Mouse (Mus musculus) heart, adult 2 months (tissue): ENCODE results near the gene Gnaq. TPM values are rescaled to one million over a fixed set of nuclear protein-coding genes. Genes with fewer than 3 reads are reported as not detected.

Experiments
- DNase-seq, 2 experiments: peaks; one replicate each; pipeline ENCODE4 v3.0.0; 2021
- H3K27ac ChIP-seq: fragments of 200-600 bp; 2 replicates; pipeline ENCODE4 v1.8.1; 2022
- H3K27me3 ChIP-seq: fragments of 200-500 bp; 2 replicates; pipeline ENCODE4 v1.6.1; 2012; ENCODE audit warnings: mild to moderate bottlenecking, low read length, inconsistent platforms, mixed read lengths; ENCODE audit not compliant: control insufficient read depth, insufficient read depth
- H3K36me3 ChIP-seq: fragments of 200-500 bp; 2 replicates; pipeline ENCODE4 v1.6.1; 2012; ENCODE audit warnings: low read length, inconsistent platforms; ENCODE audit not compliant: control insufficient read depth, insufficient read depth
- H3K4me1 ChIP-seq: fragments of 200-500 bp; 2 replicates; pipeline ENCODE4 v1.6.1; 2011; ENCODE audit warnings: low read length; ENCODE audit not compliant: control insufficient read depth, insufficient read depth
- H3K4me3 ChIP-seq: fragments of 200-600 bp; 2 replicates; pipeline ENCODE4 v1.8.1; 2022
- H3K79me2 ChIP-seq: fragments of 200-500 bp; replicated peaks from 2 replicates; pipeline ENCODE4 v1.6.1; 2012; ENCODE audit warnings: mild to moderate bottlenecking, inconsistent platforms, low read length, moderate library complexity, mixed read lengths; ENCODE audit not compliant: control insufficient read depth, insufficient read depth
- H3K9ac ChIP-seq: fragments of 200-500 bp; 2 replicates; pipeline ENCODE4 v1.6.1; 2012; ENCODE audit warnings: low read depth, mild to moderate bottlenecking, control low read depth, inconsistent platforms, low read length, mixed read lengths
- CTCF ChIP-seq: fragments of 200-600 bp; IDR thresholded peaks from 2 replicates; pipeline ENCODE4 v1.8.1; 2022; ENCODE audit warnings: antibody characterized with exemption, mild to moderate bottlenecking, moderate library complexity
- EP300 ChIP-seq: fragments of 200-500 bp; IDR thresholded peaks from 2 replicates; pipeline ENCODE4 v1.6.1; 2011; ENCODE audit warnings: low read depth, low read length, control low read depth; ENCODE audit not compliant: insufficient read depth
- POLR2A ChIP-seq: fragments of 200-500 bp; IDR thresholded peaks from 2 replicates; pipeline ENCODE4 v1.6.1; 2011; ENCODE audit warnings: mild to moderate bottlenecking, low read depth, low read length, control low read depth; ENCODE audit not compliant: insufficient read depth
- WGBS: fragments of 180-500 bp; shearing (Covaris S2); methylation state at CpG from one replicate; pipeline ENCODE4 v1.1.7; 2018; 5-methylcytosine and 5-hydroxymethylcytosine counted together
- intact Hi-C: fragments of 180-260 bp; cut with DNase I; formaldehyde crosslinking; loops from one replicate; pipeline ENCODE4 v1.15.1; 2025
- polyA plus RNA-seq: library from polyadenylated mRNA; depleted of rRNA; stranded (reverse); fragments of >200 nt; gene quantifications from 2 replicates; pipeline ENCODE4 v1.2.3, GENCODE M21; 2012
- total RNA-seq, 2 experiments: library from RNA; stranded (reverse); gene quantifications; 2 replicates each; pipeline ENCODE4 v1.2.3; 2021

Gnaq gene
- total and polyA plus RNA-seq, 3 experiments: 8.4 to 23.4 (median 23.1) TPM

DNA sequence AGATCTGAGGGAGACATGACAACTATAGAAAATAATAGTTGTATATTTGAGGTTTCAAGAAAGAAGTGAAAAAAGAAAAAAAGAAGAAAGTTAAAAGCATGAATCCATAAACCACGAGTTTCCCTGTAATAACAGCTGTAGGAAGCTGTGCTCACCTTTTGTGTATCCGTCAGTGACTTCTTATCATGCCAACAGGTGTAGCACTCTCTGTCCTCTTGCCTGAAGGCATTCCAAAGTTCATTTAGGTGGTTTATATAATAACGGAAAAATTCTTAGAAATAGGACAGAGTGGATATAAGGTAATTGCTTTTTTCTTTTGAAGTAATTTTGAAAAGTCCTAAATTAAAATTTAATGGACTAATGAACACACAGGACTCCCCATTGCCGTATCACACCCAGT is 147.6 kb downstream of the Gnaq start:
- intact Hi-C loops: no loop called here
- H3K79me2 ChIP-seq: no peaks in the 10 kb centered on the region; the same call in none of the 2 replicates
- 85% methylated on average over 4 of the region's 4 CpGs for WGBS

DNA sequence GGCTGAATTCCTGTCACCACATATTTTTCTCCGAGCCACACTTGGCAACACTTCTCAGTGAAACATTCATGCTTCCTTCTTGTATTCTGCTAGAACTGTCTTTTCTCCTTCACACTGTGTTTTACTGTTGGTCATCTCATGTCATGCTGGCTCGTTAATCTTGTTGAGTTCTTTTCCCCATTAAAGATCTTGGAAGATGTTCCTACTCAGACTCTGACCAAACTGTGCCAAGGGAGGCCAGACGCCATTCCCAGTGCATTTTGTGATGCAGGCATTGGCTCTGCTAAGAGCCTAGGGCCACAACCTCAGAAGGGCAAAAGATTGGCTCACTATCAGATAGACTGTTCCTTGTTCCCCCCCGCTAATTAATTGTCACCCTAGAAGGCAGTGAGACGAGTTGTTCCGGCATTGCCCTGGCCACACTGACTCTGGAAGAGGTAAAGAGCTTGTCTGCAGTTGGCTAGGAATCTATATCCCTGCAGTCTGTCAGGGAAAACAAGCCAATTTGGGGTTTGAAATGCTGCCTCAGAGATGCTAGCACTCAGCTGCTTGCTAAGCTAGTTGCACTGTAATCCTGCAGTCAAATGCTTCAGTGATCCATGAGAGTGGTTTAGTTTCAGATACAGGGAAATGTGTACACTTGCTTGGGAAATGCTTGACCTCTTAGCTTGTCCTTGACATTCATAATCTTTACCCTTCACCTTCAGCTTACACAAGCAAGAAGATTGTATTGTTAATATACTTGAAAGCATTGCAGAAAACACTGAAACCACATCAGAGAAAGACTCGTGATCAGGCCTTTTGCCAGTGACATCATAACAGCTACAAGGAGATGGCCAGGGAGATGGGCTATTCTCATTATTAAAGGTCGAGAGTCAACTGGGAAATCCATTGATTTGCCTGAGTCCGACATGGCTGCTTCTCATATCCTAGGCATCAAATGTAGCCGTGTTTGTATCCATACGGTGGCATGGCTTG is 152.7 kb downstream of the Gnaq start:
- H3K79me2 ChIP-seq: peaks cover 1% of the 10 kb centered on the region; the same call in 1 of the 2 replicates
- TF ChIP-seq CTCF: no peak
- no peak for TF ChIP-seq EP300
- TF ChIP-seq POLR2A: no peak
- no peak overlapping the region; the same call in 1 of the 2 replicates for H3K27ac ChIP-seq
- no peak overlapping the region for H3K4me3 ChIP-seq
- no peaks in the 10 kb centered on the region for H3K27me3 ChIP-seq
- H3K36me3 ChIP-seq: peaks cover 10% of the 10 kb centered on the region
- DNase-seq: no peak
- intact Hi-C loops: no loop called here
- peaks cover 25% of the 10 kb centered on the region for H3K4me1 ChIP-seq
- H3K9ac ChIP-seq: no peak overlapping the region
- 70% methylated on average over 11 of the region's 11 CpGs for WGBS

More for the DNA sequence above, 147.6 kb downstream of the Gnaq start:
- no peak overlapping the region for H3K9ac ChIP-seq
- peaks cover 8% of the 10 kb centered on the region for H3K4me1 ChIP-seq
- peaks cover 4% of the 10 kb centered on the region for H3K36me3 ChIP-seq
- no peak overlapping the region for H3K4me3 ChIP-seq
- no peak for DNase-seq
- H3K27ac ChIP-seq: no peak overlapping the region
- TF ChIP-seq CTCF: no peak
- no peak for TF ChIP-seq POLR2A
- no peak for TF ChIP-seq EP300
- H3K27me3 ChIP-seq: no peaks in the 10 kb centered on the region

DNA sequence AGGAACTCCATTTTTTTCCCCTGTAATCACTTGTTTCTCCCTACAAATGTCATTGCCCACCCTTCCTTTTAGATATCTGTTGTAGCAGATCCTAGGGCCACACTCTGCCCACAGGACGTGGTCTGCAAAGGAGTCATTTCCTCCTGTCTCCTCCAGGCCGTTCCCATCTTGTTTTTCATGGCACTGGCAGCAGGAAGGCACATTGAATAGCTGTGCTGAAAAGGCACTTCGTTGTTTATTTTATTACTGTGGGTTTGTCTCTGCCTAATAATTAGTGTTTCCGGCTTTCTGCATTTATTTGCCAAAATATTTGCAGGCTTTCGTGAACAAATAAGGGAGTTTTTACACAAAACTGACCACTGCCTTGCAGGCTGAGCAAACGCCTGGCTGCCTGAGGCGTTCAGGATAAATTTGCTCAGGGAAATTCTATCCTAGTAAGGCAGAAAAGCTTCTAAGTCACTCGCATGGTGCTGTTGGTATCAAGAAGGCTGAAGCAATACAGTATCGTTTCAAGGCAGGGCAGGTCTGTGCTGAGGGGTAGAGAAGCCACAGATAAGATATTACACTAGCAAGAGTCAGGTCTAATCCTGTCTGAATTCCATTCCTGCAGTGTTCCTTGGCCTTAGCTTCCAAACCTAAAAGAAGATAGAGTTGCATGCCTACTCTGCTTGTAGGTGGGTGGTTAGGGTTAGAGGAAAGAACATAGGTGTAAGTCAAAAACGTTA is 154.0 kb downstream of the Gnaq start:
- TF ChIP-seq EP300: peak; percentile 57; the same call in 1 of the 2 replicates
- no peak for TF ChIP-seq CTCF
- H3K4me3 ChIP-seq: no peak overlapping the region
- intact Hi-C loops: no loop called here
- peaks cover 10% of the 10 kb centered on the region for H3K36me3 ChIP-seq
- peaks cover 25% of the 10 kb centered on the region for H3K4me1 ChIP-seq
- no peak overlapping the region for H3K9ac ChIP-seq
- 30% methylated on average over 10 of the region's 10 CpGs for WGBS
- H3K79me2 ChIP-seq: peaks cover 1% of the 10 kb centered on the region; the same call in 1 of the 2 replicates
- peak in 1 of 2 experiments; percentile 34 for DNase-seq
- H3K27ac ChIP-seq: peak overlapping the region; percentile 60
- no peaks in the 10 kb centered on the region for H3K27me3 ChIP-seq

DNA sequence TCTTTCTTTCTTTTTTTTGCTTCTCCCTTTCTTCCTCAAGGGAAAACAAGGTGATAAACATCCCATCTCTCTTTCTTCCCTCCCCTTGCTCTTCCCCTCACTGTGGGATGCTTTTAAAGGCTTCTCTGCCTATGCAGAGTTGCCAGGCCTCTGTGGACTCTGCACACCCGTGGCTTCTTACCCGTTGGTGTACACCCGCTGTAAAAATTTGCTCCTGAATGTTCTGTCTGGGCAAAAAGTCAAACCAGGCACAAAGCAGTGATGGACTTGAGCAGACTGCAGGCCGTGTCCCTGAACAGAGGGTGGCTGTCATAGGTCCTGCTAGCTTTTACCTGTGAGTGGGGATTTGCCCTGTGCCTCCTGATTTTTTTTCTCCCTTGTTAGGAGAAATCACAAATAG is 154.7 kb downstream of the Gnaq start:
- peaks cover 1% of the 10 kb centered on the region; the same call in 1 of the 2 replicates for H3K79me2 ChIP-seq
- peaks cover 10% of the 10 kb centered on the region for H3K36me3 ChIP-seq
- H3K27ac ChIP-seq: peak overlapping the region; percentile 21
- no peak overlapping the region for H3K4me3 ChIP-seq
- TF ChIP-seq POLR2A (no peak), EP300 (no peak), CTCF (no peak)
- H3K4me1 ChIP-seq: peaks cover 25% of the 10 kb centered on the region
- WGBS: 53% methylated on average over 4 of the region's 4 CpGs
- no peaks in the 10 kb centered on the region for H3K27me3 ChIP-seq
- intact Hi-C loops: no loop called here
- H3K9ac ChIP-seq: no peak overlapping the region
- no peak for DNase-seq

DNA sequence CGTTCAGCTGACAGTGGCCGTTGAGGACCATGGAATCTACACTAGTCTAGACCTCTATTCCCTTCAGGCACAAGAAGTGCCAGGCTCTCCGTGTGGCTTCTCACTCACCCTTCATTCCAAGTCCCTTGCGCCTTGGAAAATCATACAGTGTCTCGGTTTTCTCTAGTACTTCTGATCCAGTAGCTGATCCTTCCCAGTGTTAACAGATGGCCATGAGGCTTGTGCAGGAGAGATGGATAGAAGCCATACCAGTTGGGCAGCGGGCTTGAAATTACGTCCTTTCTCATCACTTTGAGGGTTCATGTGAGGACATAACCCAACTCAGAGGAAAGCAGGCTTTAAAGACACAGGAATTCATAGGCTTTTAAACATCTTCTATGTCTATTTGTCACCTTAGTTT is 155.3 kb downstream of the Gnaq start:
- H3K79me2 ChIP-seq: peaks cover 1% of the 10 kb centered on the region; the same call in 1 of the 2 replicates
- H3K27ac ChIP-seq: no peak overlapping the region
- no peak overlapping the region for H3K4me3 ChIP-seq
- TF ChIP-seq CTCF (no peak), POLR2A (no peak), EP300 (no peak)
- no peak for DNase-seq
- WGBS: 82% methylated on average over 7 of the region's 7 CpGs
- intact Hi-C loops: no loop called here
- peaks cover 10% of the 10 kb centered on the region for H3K36me3 ChIP-seq
- H3K27me3 ChIP-seq: no peaks in the 10 kb centered on the region
- H3K9ac ChIP-seq: no peak overlapping the region
- peaks cover 25% of the 10 kb centered on the region for H3K4me1 ChIP-seq

DNA sequence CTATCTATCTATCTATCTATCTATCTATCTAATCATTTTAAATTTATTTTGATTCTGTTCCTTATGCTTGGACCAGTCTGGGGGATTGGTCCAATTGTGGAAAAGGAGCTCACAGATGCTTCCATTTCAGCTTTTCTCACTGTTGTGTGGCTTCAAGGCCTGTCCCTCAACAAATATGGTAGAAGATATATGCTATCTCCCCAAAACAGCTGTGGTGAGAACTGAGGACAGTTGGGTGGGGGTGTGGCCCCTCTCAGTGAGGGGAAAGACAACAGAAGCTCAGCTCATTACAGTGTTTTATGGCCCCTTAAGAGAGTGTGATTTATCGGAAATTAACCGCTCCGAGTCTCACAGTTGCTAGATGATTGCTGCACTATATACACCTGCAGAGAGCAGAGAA is 158.5 kb downstream of the Gnaq start:
- 96% methylated on average over 3 of the region's 3 CpGs for WGBS
- Histone ChIP-seq H3K27me3 (no peaks in the 10 kb centered on the region), H3K79me2 (peaks cover 3% of the 10 kb centered on the region; the same call in 1 of the 2 replicates), H3K27ac (no peak overlapping the region), H3K4me1 (peaks cover 13% of the 10 kb centered on the region), H3K9ac (no peak overlapping the region), H3K4me3 (no peak overlapping the region), H3K36me3 (peaks cover 5% of the 10 kb centered on the region; the same call in 1 of the 2 replicates)
- intact Hi-C loops: no loop called here
- TF ChIP-seq POLR2A (no peak), CTCF (no peak), EP300 (no peak)
- DNase-seq: no peak
